Mouse (Mus musculus): Measurements from ENCODE around the gene Plagl1.

DNA sequence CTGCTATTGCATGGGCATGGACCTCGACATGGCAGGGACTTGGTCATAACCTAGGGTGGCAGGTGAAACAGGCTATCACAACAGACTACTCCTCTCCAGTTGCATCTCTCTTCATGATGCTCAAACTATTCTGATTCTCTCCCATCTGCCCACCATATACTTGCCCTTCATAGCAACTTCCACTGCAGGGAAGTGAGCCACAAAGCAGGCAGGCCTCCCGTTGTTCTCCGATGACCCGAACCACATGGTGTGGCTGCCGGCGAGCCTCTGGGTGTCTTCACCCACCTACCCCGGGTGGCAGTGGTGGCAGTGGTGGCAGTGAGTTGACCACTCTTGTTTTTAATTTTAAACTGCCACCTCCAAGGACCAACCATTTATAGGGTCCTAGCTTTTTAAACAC, 75.4 kb downstream of the Plagl1 start:
- no peak for TF ChIP-seq TAL1 (conservative IDR thresholded peaks at IDR 0.05; ENCODE audit: low read depth, low read length)
- TF ChIP-seq GATA2 (IDR thresholded peaks at IDR 0.05; ENCODE audit: borderline replicate concordance, low read depth, low read length) = no peak
- no peak for TF ChIP-seq CTCF (IDR thresholded peaks at IDR 0.05; ENCODE audit: low read depth, low read length)
- no peak for TF ChIP-seq GATA1 (IDR thresholded peaks at IDR 0.05; ENCODE audit: borderline replicate concordance, low read length)

Data from G1E (cell line).